Mouse (Mus musculus): ENCODE measurements around the gene Gm49510.

- TF ChIP-seq GATA1 (IDR thresholded peaks at IDR 0.05; ENCODE audit: borderline replicate concordance, low read length) (no peak), FLI1 (IDR thresholded peaks at IDR 0.05; ENCODE audit: low read length) (no peak)
Measured at GRCm38 (mm10) chr15:78955663-78956062, 56.2 kb downstream of the Gm49510 start.
